Mouse (Mus musculus) 416B (cell line): ENCODE data around the gene Olfr930.
A peak's percentile ranks its signal among the peaks of the same experiment; 100 is the strongest.

Experiments
- DNase-seq: peaks from one replicate; pipeline ENCODE4 v3.0.0; 2011; ENCODE audit warnings: low read depth

Olfr930 gene

DNA sequence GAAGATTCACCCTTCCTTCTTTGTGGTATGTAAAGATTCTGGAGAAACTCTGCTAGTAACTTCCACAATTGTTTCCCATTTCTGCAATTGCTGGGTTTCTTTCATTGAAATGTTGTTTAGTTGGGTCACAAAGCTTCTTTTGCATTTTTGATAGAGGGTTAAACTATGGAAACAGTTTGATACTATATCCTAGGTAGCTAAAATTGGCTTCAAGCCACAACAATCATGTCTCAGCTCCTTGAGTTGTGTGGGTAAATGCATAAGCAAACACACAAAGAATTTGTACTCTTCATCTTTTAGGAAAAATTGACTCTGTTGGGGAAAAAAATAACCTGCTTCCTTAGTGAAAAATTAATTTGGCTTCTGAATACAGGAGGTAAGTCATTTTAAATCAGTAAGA is at the start of gene Olfr930:
TSS of gene Olfr930 (plus strand) at position 301 of the 400 bp plus-strand sequence.
- DNase-seq: no peak

DNA sequence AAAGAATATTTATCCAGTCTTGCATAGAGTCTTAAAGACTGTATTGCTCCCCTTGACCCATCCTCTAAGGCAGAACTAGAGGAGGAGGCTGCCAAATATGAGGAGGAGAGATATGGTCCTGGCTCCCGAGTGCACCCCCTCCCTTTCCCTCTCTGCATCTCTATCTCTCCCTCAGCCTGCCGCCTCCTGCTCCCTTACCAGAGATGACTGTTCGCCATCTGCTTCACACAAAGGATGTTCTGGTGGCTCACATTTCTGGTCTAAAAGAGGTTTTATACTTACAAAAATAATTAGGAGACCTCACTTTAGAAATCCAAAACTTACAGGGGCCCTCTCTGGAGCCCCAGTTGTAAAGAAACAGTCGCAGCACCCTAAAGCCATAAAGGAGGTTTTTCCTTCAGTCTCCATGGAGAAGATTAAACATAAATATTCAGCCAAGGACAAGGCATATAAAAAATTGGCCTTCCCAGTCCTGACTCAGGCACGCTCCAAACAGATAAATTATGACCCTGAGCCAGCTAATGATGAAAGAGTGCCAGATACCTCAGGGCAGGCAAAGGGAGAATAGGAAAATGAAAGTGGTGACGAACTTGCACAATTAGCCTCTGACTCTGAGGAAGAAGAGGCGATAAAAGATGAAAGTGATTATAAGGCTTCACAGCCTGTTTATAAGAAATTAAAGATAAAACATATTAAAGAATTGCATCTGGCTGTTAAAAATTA is 24.0 kb downstream of the Olfr930 start:
- no peak for DNase-seq

DNA sequence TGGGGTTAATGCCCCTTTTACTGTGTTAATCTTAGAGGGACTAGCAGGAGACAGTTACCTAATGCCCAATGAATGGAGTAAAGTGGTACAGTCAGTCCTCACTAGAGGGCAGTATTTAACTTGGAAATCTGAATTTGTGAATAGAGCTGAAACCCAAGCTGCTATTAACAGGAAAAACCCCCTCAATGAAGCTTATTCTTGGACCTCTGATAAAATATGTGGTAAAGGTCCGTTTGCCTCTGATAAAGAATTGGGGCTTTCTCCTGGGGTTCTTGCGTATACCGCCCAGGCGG is 24.5 kb downstream of the Olfr930 start:
- DNase-seq: peak; percentile 59

DNA sequence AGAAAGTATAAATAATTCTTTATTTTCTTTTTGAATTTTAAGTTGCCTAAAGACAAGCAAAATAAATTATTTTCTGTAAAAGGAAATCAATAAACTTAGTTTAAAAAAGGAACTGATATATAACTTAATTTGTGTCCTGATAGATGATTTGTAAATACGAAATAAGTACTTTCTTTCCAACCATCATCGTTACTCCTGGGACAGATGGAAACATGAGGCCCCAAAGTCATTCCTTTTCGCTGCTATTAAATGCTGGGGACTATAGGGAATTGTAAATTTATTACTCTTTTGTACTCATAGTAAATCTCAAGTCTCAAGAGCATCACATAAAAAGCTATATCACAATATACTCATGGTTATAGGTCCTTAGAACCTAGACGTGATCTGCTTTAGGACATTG is 42.4 kb downstream of the Olfr930 start, which contains the start of gene Olfr933:
TSS of gene Olfr933 (plus strand) at position 301 of the 400 bp plus-strand sequence.
- no peak for DNase-seq
